Mouse (Mus musculus) MEL (cell line): ENCODE results near the gene Pls1.

Experiments used
- CTCF ChIP-seq, 3 experiments: IDR thresholded peaks in 2 of 3; conservative IDR thresholded peaks in 1 of 3; 2 replicates each; pipeline ENCODE4 v1.5.1; 2011 to 2012; ENCODE audit warnings: low read length in 3 of 3, low read depth in 2 of 3, mild to moderate bottlenecking in 2 of 3, improper control_type of control experiment in 1 of 3, inconsistent platforms in 1 of 3, mixed read lengths in 1 of 3, moderate library complexity in 1 of 3; ENCODE audit not compliant: control insufficient read depth in 1 of 3, insufficient read depth in 1 of 3, poor library complexity in 1 of 3, severe bottlenecking in 1 of 3
- EP300 ChIP-seq, 2 experiments: IDR thresholded peaks; 2 replicates each; pipeline ENCODE4 v1.6.1; 2011; ENCODE audit warnings: improper control_type of control experiment in 2 of 2, low read length in 2 of 2, low read depth in 1 of 2, mild to moderate bottlenecking in 1 of 2
- GABPA ChIP-seq: IDR thresholded peaks from 2 replicates; pipeline ENCODE4 v1.6.1; 2012; ENCODE audit warnings: low read depth, mild to moderate bottlenecking, inconsistent platforms, low read length, improper control_type of control experiment, moderate library complexity
- MAX ChIP-seq: IDR thresholded peaks from 2 replicates; pipeline ENCODE4 v1.6.1; 2011; ENCODE audit warnings: low read length, improper control_type of control experiment
- MAZ ChIP-seq: IDR thresholded peaks from 2 replicates; pipeline ENCODE4 v1.6.1; 2012; ENCODE audit warnings: low read depth, mild to moderate bottlenecking, inconsistent platforms, low read length, improper control_type of control experiment
- POLR2A ChIP-seq, 2 experiments: IDR thresholded peaks; 2 replicates each; pipeline ENCODE4 v1.6.1; 2011 to 2012; ENCODE audit warnings: low read length in 2 of 2, mild to moderate bottlenecking in 2 of 2, control low read depth in 1 of 2, improper control_type of control experiment in 1 of 2, low read depth in 1 of 2, moderate library complexity in 1 of 2; ENCODE audit not compliant: control insufficient read depth in 1 of 2, insufficient read depth in 1 of 2, poor library complexity in 1 of 2
- SIN3A ChIP-seq: IDR thresholded peaks from 2 replicates; pipeline ENCODE4 v1.6.1; 2012; ENCODE audit warnings: low read length, improper control_type of control experiment, inconsistent platforms
- USF1 ChIP-seq: IDR thresholded peaks from 2 replicates; pipeline ENCODE4 v1.6.1; 2014; ENCODE audit warnings: low read depth, mild to moderate bottlenecking, inconsistent platforms, low read length, improper control_type of control experiment, moderate library complexity
- USF2 ChIP-seq, 2 experiments: IDR thresholded peaks; 2 replicates each; pipeline ENCODE4 v1.6.1; 2011 to 2012; ENCODE audit warnings: improper control_type of control experiment in 2 of 2, low read length in 2 of 2, borderline replicate concordance in 1 of 2, inconsistent platforms in 1 of 2, low read depth in 1 of 2, mild to moderate bottlenecking in 1 of 2; ENCODE audit not compliant: insufficient read depth in 1 of 2

DNA sequence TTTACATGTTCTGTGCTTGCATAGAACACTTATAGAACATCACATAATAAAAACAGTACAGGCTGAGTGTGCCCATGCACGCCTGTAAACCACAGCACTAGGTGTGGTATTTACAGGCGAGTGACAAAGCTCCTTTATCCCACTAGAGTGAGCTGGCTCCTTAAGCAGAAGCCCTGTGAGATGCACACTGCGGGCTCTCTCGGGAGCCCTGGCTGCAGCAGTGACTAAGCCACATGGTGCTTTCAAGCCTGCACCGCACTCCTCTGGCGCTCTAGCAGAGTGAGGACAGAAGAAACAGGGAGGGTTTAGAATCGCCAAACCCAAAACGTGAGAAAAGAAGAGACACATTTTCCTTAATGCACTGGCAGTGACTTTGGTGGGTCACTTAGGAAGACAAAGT is 132.5 kb downstream of the Pls1 start:
- no peak for TF ChIP-seq MAX
- TF ChIP-seq POLR2A (IDR thresholded peaks at IDR 0.05; ENCODE audit: control insufficient read depth in 1 of 2, insufficient read depth in 1 of 2, low read depth in 1 of 2, low read length in 2 of 2, poor library complexity in 1 of 2): no peak
- no peak for TF ChIP-seq CTCF (IDR thresholded peaks at IDR 0.05 in 2 of 3, conservative IDR thresholded peaks at IDR 0.05 in 1 of 3; ENCODE audit: control insufficient read depth in 1 of 3, insufficient read depth in 1 of 3, low read depth in 2 of 3, low read length in 3 of 3, poor library complexity in 1 of 3, severe bottlenecking in 1 of 3)
- TF ChIP-seq GABPA: no peak
- TF ChIP-seq SIN3A: no peak
- TF ChIP-seq EP300 (IDR thresholded peaks at IDR 0.05; ENCODE audit: low read depth in 1 of 2, low read length in 2 of 2): no peak
- TF ChIP-seq USF2 (IDR thresholded peaks at IDR 0.05; ENCODE audit: borderline replicate concordance in 1 of 2, insufficient read depth in 1 of 2, low read depth in 1 of 2, low read length in 2 of 2): no peak
- no peak for TF ChIP-seq USF1
- TF ChIP-seq MAZ: no peak
